Mouse (Mus musculus): ENCODE data around the gene Arhgef25. TPM values are rescaled to one million over a fixed set of nuclear protein-coding genes. Genes with fewer than 3 reads are reported as not detected.

Gene Arhgef25
- polyA plus RNA-seq (2017; shearing (Covaris generic)) = not detected

DNA sequence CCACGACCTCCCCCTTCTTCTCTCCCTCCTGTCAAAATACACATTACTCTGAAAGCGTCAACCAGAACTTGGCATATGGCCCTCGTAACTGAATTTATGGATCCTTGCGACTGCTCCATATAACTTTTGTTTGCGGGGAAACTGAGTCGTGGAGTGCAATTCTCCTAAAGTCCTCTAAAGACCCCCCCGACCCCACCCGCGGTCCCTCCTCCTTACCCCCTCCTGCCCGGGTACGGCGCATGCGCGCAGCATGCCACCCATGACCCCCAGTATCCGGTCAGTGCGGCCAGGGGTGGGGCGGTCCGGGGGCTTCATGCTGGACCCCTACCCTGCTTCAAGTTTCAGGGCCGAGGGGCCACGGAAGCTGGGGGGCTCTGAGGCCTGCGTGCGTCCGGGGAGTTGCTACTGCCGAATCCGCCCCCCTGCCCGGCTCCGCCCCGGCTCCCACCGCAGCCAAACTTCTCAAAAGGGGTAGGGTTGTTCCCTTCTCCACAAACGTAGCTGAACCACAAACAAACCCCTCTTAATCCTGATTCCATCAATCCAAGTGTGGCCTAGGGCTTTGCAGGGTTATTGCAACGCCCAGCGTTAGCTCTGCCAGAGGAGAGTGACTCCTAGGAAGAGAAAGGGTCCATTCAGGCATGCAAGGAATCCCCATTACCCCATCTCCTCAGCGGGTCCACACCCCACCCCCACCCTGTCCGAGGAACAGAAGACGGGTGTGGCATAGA lies at the start of gene Arhgef25:
Gene Arhgef25, minus strand, starts transcription at position 433 of the 731 bp plus-strand sequence.

DNA sequence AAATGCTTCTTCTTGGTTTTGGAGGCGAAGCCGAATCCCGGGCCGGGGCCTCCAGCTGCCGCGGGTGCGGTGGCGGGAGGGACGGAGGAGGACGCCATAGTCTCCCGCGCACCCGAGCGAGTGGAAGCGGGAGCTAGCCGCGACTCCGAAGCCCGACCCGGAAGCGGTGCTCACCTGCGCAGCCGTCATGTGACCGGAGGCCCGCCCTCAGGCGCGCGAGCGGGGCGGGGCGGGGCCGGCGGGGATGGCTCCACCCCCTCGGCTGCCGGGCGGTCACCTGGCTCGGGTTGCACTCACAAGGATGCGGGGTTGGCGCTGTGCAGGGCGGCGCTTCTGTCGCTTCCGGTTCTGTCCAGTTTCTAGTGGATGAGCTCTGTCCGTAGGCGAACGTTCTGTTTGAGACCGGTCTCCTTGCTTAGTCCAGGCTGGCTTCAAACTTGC lies 21.6 kb upstream of the Arhgef25 start, which contains the start of gene Pip4k2c:
Gene Pip4k2c, minus strand, starts transcription at position 172 of the 441 bp plus-strand sequence.

DNA sequence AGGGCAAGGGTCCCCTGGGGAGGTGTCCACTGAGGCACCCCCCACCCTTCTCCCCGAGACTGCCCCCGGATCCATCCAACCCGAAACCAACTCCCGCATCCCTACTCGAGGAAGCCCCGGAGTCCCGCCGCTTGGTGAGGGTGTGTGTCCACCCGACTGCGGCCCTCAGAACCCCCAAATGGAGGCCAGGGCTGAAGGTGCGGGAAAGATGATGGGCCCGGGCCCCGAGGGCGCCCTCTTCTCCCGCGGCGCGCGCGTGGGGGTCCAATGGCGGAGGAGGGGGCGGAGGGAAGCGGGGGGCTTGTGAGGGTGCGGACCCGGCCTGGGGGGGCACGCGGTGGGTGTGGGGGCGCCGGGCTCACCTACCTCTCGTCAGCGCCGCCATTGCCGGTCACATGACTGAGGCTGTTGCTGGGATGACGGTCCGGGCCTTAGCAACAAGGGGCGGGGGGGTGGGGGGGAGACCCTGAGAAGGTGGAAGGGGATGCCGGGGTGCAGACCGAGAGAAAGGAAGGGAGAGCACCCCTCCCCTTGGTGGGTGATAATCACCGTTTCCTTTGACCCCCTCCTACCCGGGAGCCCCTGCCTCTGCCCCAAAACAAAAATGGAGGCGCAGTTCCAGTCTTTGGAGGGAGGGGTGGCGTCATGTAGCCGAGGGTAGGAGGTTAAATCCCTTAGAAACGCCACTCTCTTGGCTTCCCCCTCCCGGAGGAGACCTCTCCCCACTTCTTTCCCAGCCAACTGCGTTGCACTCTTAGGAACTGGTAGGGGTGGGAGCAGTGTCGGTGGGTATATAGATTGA lies 5.6 kb upstream of the Arhgef25 start, which contains the start of gene Dtx3:
Gene Dtx3, minus strand, starts transcription at position 401 of the 802 bp plus-strand sequence.

DNA sequence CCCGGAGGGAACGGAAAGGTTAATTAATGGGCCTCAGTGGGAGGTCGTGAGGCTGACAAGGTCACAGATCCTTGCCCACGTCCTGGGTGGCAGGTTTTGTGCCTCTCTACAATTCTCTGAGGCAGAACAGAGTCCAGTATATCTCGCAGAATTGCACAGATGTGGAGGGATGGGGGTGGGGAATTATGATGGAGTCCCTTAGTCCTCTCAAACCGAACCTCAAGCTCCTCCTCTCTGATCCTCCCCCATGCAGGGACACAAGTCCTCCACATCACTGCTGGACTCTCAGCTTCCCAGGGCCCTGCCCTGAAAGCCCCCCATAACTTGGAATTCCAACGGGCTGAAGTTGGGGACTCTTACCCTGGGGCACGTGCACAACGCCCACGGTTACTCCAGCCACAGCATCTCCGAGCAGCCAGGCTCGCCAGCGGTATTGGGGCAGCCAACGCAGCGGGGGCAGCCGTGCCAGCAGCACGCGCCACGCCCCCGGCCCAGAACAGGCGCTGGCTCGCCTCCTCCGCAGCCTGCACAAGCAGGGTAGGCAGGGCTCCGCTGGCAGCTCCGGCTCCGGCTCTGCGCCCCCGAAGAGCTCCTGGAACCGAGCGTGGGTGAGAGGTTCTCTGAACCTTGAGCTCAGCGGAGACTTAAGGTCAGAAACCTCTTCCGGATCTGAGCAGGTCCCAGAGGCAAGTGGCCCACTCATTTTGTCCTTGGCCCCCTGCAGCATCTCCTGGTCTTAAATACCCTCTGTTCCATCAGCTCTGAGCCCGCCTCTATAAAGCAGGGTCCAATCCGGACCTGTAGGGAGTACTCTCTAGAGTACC lies 9.8 kb downstream of the Arhgef25 start, which contains the start of gene Slc26a10:
Gene Slc26a10, minus strand, starts transcription at position 775 of the 824 bp plus-strand sequence.

DNA sequence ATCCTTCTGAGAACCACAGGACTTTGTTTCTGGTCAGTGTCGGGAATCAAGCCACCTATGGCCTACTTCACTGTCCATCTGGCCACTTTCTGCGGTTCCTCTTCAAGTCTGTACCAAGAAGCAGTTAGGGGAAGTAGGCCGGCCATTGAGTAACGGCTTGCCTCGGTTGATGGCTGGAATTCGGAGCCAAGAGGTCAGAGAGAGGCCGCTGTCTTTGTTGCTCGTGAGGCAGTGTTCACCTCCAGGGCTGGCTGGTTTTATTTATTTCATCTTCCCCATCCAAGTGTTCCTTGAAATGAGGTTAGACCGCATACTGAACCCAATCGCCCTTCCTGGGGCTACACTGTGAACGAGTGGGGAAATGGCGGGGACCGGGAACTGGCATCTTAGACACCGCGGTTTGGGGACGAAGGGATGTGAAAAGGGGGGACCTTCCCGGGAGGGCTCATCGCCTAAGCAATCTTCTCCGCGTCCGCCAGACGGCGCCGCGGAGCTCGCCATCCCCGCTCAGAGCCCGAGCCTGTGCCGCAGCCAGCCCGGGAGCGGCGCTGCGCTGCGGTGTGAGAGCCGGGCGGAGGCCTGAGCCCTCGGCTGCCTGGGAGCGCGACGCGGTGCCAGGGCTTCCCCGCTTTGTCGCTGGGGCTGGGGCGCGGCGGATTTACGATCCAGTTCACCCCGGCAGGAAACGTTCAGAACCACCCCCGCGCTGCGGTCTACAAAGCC lies 25.1 kb downstream of the Arhgef25 start, which contains the start of gene B4galnt1:
Gene B4galnt1, plus strand, starts transcription at position 595 of the 723 bp plus-strand sequence.

Other genes starting within 250 kb of the Arhgef25 start
- gene Ctdsp2, start 211.4 kb downstream of the Arhgef25 start, polyA plus RNA-seq (2017; shearing (Covaris generic)) = 38.2 TPM
- not detected for gene Avil, start 189.4 kb downstream of the Arhgef25 start, polyA plus RNA-seq (2017; shearing (Covaris generic))
- gene Tsfm, start 159.2 kb downstream of the Arhgef25 start, polyA plus RNA-seq (2017; shearing (Covaris generic)) = 21.8 TPM
- gene Mettl1, start 148.7 kb downstream of the Arhgef25 start, polyA plus RNA-seq (2017; shearing (Covaris generic)) = 15.7 TPM
- gene Eef1akmt3, start 148.6 kb downstream of the Arhgef25 start, polyA plus RNA-seq (2017; shearing (Covaris generic)) = 0.60 TPM
- not detected for gene Cyp27b1, start 141.8 kb downstream of the Arhgef25 start, polyA plus RNA-seq (2017; shearing (Covaris generic))
- 1.4 TPM for gene March9, start 129.9 kb downstream of the Arhgef25 start, polyA plus RNA-seq (2017; shearing (Covaris generic))
- gene Cdk4, start 126.5 kb downstream of the Arhgef25 start, polyA plus RNA-seq (2017; shearing (Covaris generic)) = 188 TPM
- gene Tspan31, start 119.8 kb downstream of the Arhgef25 start, polyA plus RNA-seq (2017; shearing (Covaris generic)) = 142 TPM
- 13.2 TPM for gene Agap2, start 114.8 kb downstream of the Arhgef25 start, polyA plus RNA-seq (2017; shearing (Covaris generic))
- gene Os9, start 69.0 kb downstream of the Arhgef25 start, polyA plus RNA-seq (2017; shearing (Covaris generic)) = 197 TPM
- 801 TPM for gene B4galnt1, start 24.9 kb downstream of the Arhgef25 start, polyA plus RNA-seq (2017; shearing (Covaris generic))
- gene Slc26a10, start 9.4 kb downstream of the Arhgef25 start, polyA plus RNA-seq (2017; shearing (Covaris generic)) = 11.3 TPM
- gene Dtx3, start 5.6 kb upstream of the Arhgef25 start, polyA plus RNA-seq (2017; shearing (Covaris generic)) = 90.2 TPM
- 26.3 TPM for gene Pip4k2c, start 21.5 kb upstream of the Arhgef25 start, polyA plus RNA-seq (2017; shearing (Covaris generic))
- 0.06 TPM for gene Kif5a, start 73.3 kb upstream of the Arhgef25 start, polyA plus RNA-seq (2017; shearing (Covaris generic))
- gene Dctn2, start 76.3 kb upstream of the Arhgef25 start, polyA plus RNA-seq (2017; shearing (Covaris generic)) = 69.5 TPM
- gene Mbd6, start 98.9 kb upstream of the Arhgef25 start, polyA plus RNA-seq (2017; shearing (Covaris generic)) = 3.4 TPM
- gene Mars, start 121.7 kb upstream of the Arhgef25 start, polyA plus RNA-seq (2017; shearing (Covaris generic)) = 59.8 TPM
- gene Arhgap9, start 131.9 kb upstream of the Arhgef25 start, polyA plus RNA-seq (2017; shearing (Covaris generic)) = 174 TPM
- not detected for gene Gli1, start 151.9 kb upstream of the Arhgef25 start, polyA plus RNA-seq (2017; shearing (Covaris generic))
- gene Inhbe, start 164.3 kb upstream of the Arhgef25 start, polyA plus RNA-seq (2017; shearing (Covaris generic)) = not detected
- not detected for gene Inhbc, start 180.3 kb upstream of the Arhgef25 start, polyA plus RNA-seq (2017; shearing (Covaris generic))
- 34.5 TPM for gene R3hdm2, start 190.2 kb upstream of the Arhgef25 start, polyA plus RNA-seq (2017; shearing (Covaris generic))